Comparison of ENCODE assay signal across 8 mouse cellular contexts in genomic region chr5:74065565-74066275, GRCm38 (mm10). TPM values are rescaled to one million over a fixed set of nuclear protein-coding genes. Genes with fewer than 3 reads are reported as not detected.
DNase-seq lines count a peak whose midpoint lies in the region; ATAC-seq and TF ChIP-seq lines count a peak whose summit lies in the region.

No protein-coding gene starts in this region.

- no peak for ATAC-seq in heart, postnatal 0 days (ENCODE audit: insufficient read depth, low read depth)
- ATAC-seq in erythroid progenitor cell, adult 5-6 weeks (replicated peaks; ENCODE audit: low FRiP score, poor library complexity, severe bottlenecking) = peak; percentile 69
- ATAC-seq in limb, embryonic 14.5 days (ENCODE audit: low FRiP score, low read depth) = no peak
- no peak for ATAC-seq in neural tube, embryonic 13.5 days (ENCODE audit: low read depth)

- H3K4me1 ChIP-seq in heart, postnatal 0 days (ENCODE audit: control insufficient read depth, insufficient read depth) = peaks cover 49% of the 10 kb centered on the region
- H3K4me1 ChIP-seq in limb, embryonic 14.5 days (ENCODE audit: control insufficient read depth, insufficient read depth, low read length) = peaks cover 53% of the 10 kb centered on the region
- H3K4me1 ChIP-seq in neural tube, embryonic 13.5 days (replicated peaks) = peaks cover 50% of the 10 kb centered on the region

- WGBS in heart, postnatal 0 days = 44% methylated on average over 11 of the region's 11 CpGs
- WGBS in limb, embryonic 14.5 days = 26% methylated on average over 11 of the region's 11 CpGs
- WGBS in neural tube, embryonic 13.5 days = 34% methylated on average over 11 of the region's 11 CpGs

- 0 out of 2 replicates have a peak overlapping the region, but pooled peaks have one; percentile 3 for H3K4me3 ChIP-seq in heart, postnatal 0 days (ENCODE audit: low read depth, low read length)
- peak overlapping the region; percentile 85 for H3K4me3 ChIP-seq in limb, embryonic 14.5 days (replicated peaks; ENCODE audit: low read length)
- 0 out of 2 replicates have a peak overlapping the region, but pooled peaks have one; percentile 83 for H3K4me3 ChIP-seq in neural tube, embryonic 13.5 days

- no peak overlapping the region for H3K27ac ChIP-seq in heart, postnatal 0 days (ENCODE audit: low read depth)
- no peak overlapping the region for H3K27ac ChIP-seq in limb, embryonic 14.5 days (replicated peaks; ENCODE audit: low read depth, low read length)
- H3K27ac ChIP-seq in neural tube, embryonic 13.5 days (replicated peaks) = no peak overlapping the region

- peak overlapping the region; percentile 94 for H3K4me2 ChIP-seq in heart, postnatal 0 days (ENCODE audit: low read depth, low read length)
- peak overlapping the region; percentile 82 for H3K4me2 ChIP-seq in limb, embryonic 14.5 days (replicated peaks; ENCODE audit: low read depth, low read length, severe bottlenecking)
- peak overlapping the region; percentile 86 for H3K4me2 ChIP-seq in neural tube, embryonic 13.5 days

- TF ChIP-seq CTCF in heart, postnatal 0 days (IDR thresholded peaks at IDR 0.05; ENCODE audit: low read depth) = no peak

- H3K36me3 ChIP-seq in heart, postnatal 0 days (replicated peaks; ENCODE audit: control insufficient read depth, insufficient read depth, low read length) = no peaks in the 10 kb centered on the region
- H3K36me3 ChIP-seq in limb, embryonic 14.5 days (ENCODE audit: control insufficient read depth, insufficient read depth, low read length) = no peaks in the 10 kb centered on the region
- H3K36me3 ChIP-seq in neural tube, embryonic 13.5 days = no peaks in the 10 kb centered on the region

- DNase-seq in heart, postnatal 0 days (ENCODE audit: low spot score) = no peak
- no peak for DNase-seq in heart, adult 9 months (ENCODE audit: low spot score in 2 of 2)
- no peak for DNase-seq in limb, embryonic 14.5 days (ENCODE audit: low spot score)
- no peak for DNase-seq in B cell, adult 2 months
- DNase-seq in Muller cell, postnatal 12 days (ENCODE audit: inconsistent ontology term) = no peak
- DNase-seq in layer of hippocampus, postnatal 10 days (ENCODE audit: low spot score in 2 of 2) = no peak

- TF ChIP-seq POLR2A in limb, embryonic 14.5 days (IDR thresholded peaks at IDR 0.05; ENCODE audit: borderline replicate concordance, extremely low read depth, insufficient read depth, insufficient read length) = no peak

- TF ChIP-seq EP300 in heart, postnatal 0 days (IDR thresholded peaks at IDR 0.05; ENCODE audit: low read depth) = no peak

- H3K9me3 ChIP-seq in heart, postnatal 0 days (replicated peaks; ENCODE audit: control insufficient read depth, low read length) = no peaks in the 10 kb centered on the region
- H3K9me3 ChIP-seq in limb, embryonic 14.5 days (ENCODE audit: control insufficient read depth, low read length) = no peaks in the 10 kb centered on the region
- no peaks in the 10 kb centered on the region for H3K9me3 ChIP-seq in neural tube, embryonic 13.5 days

- peak overlapping the region; percentile 4; the same call in 1 of the 2 replicates for H3K9ac ChIP-seq in heart, postnatal 0 days (replicated peaks; ENCODE audit: low read depth, low read length)
- H3K9ac ChIP-seq in limb, embryonic 14.5 days (ENCODE audit: low read depth, low read length, severe bottlenecking) = no peak overlapping the region
- peak overlapping the region; percentile 97; the same call in 1 of the 2 replicates for H3K9ac ChIP-seq in neural tube, embryonic 13.5 days

- H3K27me3 ChIP-seq in heart, postnatal 0 days (ENCODE audit: control insufficient read depth, insufficient read depth, low read length) = no peaks in the 10 kb centered on the region
- no peaks in the 10 kb centered on the region for H3K27me3 ChIP-seq in limb, embryonic 14.5 days (ENCODE audit: control insufficient read depth, insufficient read depth, low read length)
- no peaks in the 10 kb centered on the region for H3K27me3 ChIP-seq in neural tube, embryonic 13.5 days

RNA-seq across cellular contexts. Expression of gene Usp46, which starts 2.5 kb away (rescaled TPM):
- 47.3 and 54.5 TPM in 2 replicates for total RNA-seq in heart, postnatal 0 days (2014; rRNA removed; ENCODE audit: low replicate concordance)
- polyA plus RNA-seq in heart, postnatal 0 days (2015; fragmentation: Nextera tagmentation; extraction: Ambion mirVana) = 22.9 and 27.2 TPM in 2 replicates
- total RNA-seq in erythroid progenitor cell, adult 5-6 weeks (2015; ENCODE audit: low replicate concordance) = 70.6 and 141 TPM in 2 replicates
- total RNA-seq in erythroid progenitor cell, adult 5-6 weeks (2017; ENCODE audit: low replicate concordance) = 47.2 and 73.0 TPM in 2 replicates
- polyA plus RNA-seq in limb, embryonic 14.5 days (2012; rRNA removed) = 20.0 and 20.9 TPM in 2 replicates
- polyA plus RNA-seq in limb, embryonic 14.5 days (2014; fragmentation: Nextera tagmentation; extraction: Ambion mirVana) = 39.1 and 39.9 TPM in 2 replicates
- 26.5 and 30.9 TPM in 2 replicates for polyA plus RNA-seq in neural tube, embryonic 13.5 days (2015; fragmentation: Nextera tagmentation; extraction: Ambion mirVana)
- 100 to 1,000 TPM; 109 to 136 TPM for total RNA-seq in layer of hippocampus, postnatal 10 days (2021)

Comparison
In these comparisons a context has a peak if more than half of its experiments do, and no peak if none do; other contexts are left out.
1. H3K4me3 ChIP-seq: peak in every context shown above with its lines; median percentile 85 in limb, embryonic 14.5 days; 83 in neural tube, embryonic 13.5 days; 3 in heart, postnatal 0 days.